Mouse (Mus musculus): ENCODE results near the gene Trf. TPM values are rescaled to one million over a fixed set of nuclear protein-coding genes. Genes with fewer than 3 reads are reported as not detected.
"Not testable (repeated sequence)": the region's sequence is repeated elsewhere in the genome, so short reads cannot be mapped to it uniquely, and the experiment has no call there.

Gene Trf
- total RNA-seq, 4 experiments from 2014 or later: 3.2 to 24.7 (median 18.7) TPM

DNA sequence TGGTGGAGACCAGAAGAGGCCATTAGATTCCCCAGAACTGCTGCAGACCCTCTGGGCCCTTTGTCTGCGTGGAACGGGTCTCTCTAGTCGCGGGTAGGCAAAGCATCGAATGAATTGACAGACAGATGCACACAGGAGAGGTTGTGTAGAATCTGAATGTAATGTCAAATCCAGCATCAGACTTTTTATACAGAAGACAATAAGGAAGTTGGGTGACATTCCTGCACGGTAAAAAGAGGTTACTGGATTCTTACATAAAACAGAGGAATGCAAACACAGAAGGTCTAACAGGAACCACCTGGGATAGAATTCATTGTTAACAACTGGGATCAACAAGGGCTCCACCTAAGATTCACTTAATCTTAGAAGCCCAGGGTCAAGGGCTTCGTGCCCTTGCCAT lies 75.1 kb downstream of the Trf start:
- not testable (repeated sequence) for DNase-seq (ENCODE audit: low spot score in 2 of 2)

DNA sequence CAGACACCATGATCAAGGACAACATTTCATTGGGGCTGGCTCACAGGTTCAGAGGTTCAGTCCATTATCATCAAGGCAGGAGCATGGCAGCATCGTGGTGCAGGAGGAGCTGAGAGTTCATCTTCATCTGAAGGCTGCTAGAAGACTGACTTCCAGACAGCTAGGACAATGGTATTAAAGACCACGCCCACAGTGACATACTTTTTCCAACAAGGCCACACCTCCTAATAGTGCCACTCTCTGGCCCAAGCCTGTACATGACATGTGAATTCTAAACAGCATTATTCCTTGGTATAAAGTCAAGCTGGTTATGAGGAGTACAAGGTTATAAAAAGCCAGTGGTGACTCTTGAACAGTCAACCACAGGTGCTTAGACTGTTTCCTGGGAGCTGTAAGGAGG lies 75.7 kb downstream of the Trf start:
- DNase-seq (ENCODE audit: low spot score in 2 of 2): no peak

Other genes with a start within 250 kb of the Trf start
- gene Slco2a1, start 241.7 kb downstream of the Trf start, total RNA-seq (2022): 1 to 10 TPM in 2 of 4 experiments, under 1 TPM in 2; 0.51 to 1.1 (median 0.80) TPM
- gene Rab6b, start 118.7 kb downstream of the Trf start, total RNA-seq (2022): 1 to 10 TPM in 2 of 4 experiments, under 1 TPM in 2; 0.73 to 2.0 (median 1.4) TPM
- gene Srprb, start 28.3 kb downstream of the Trf start, total RNA-seq (2022): 10 to 100 TPM; 15.1 to 18.3 (median 16.9) TPM
- 1 to 10 TPM; 2.0 to 6.9 (median 3.6) TPM for gene Gm20425, start 137 bp downstream of the Trf start, total RNA-seq (2022)
- gene 1300017J02Rik, start 74.6 kb upstream of the Trf start, total RNA-seq (2022): under 1 TPM in 1 of 4 experiments, not detected in 3; 0.19 TPM
- 1 to 10 TPM; 5.1 to 8.1 (median 6.4) TPM for gene Topbp1, start 74.8 kb upstream of the Trf start, total RNA-seq (2022)
- gene Cdv3, start 135.4 kb upstream of the Trf start, total RNA-seq (2022): 100 to 1,000 TPM; 221 to 238 (median 225) TPM
- gene Bfsp2, start 250.0 kb upstream of the Trf start, total RNA-seq (2022): under 1 TPM in 3 of 4 experiments, not detected in 1; 0.40 to 0.77 (median 0.58) TPM